Mouse (Mus musculus) liver, embryonic 14.5 days (tissue): ENCODE measurements at regions not wholly inside any gene's neighbourhood (a gene's known extent, or its start where the extent isn't known, plus 50 kb on each side); places are given as distances from the start of the nearest gene placed in this dataset.

ENCODE experiments used
- ATAC-seq: fragments of 200-750 bp; cut with Nextera tagmentation; 2 replicates; pipeline ENCODE4 v1.8.0; 2017; ENCODE audit warnings: moderate number of reproducible peaks, mild to moderate bottlenecking, moderate library complexity; ENCODE audit not compliant: insufficient read depth
- DNase-seq, 3 experiments: peaks; one replicate each; pipeline ENCODE4 v3.0.0-alpha.2; 2012 to 2013; ENCODE audit warnings: low read depth in 3 of 3, low spot score in 3 of 3
- H3K27ac ChIP-seq: fragments of 300-500 bp; sonication (generic); 2 replicates; pipeline ENCODE4 v1.5.1; 2014; ENCODE audit warnings: moderate library complexity, mild to moderate bottlenecking, control low read depth, inconsistent platforms
- H3K27me3 ChIP-seq: fragments of 300-500 bp; sonication (generic); 2 replicates; pipeline ENCODE4 v1.6.1; 2014; ENCODE audit warnings: mild to moderate bottlenecking, low read length, moderate library complexity; ENCODE audit not compliant: control insufficient read depth, insufficient read depth
- H3K36me3 ChIP-seq: fragments of 300-500 bp; sonication (generic); replicated peaks from 2 replicates; pipeline ENCODE4 v1.6.1; 2014; ENCODE audit warnings: low read depth; ENCODE audit not compliant: control insufficient read depth, insufficient read depth
- H3K4me1 ChIP-seq, 2 experiments: fragments of 200-500 bp in 1 of 2; fragments of 300-500 bp in 1 of 2; sonication (generic) in 1 of 2; replicated peaks; 2 replicates each; pipeline ENCODE4 v1.6.1; 2012 to 2014; ENCODE audit warnings: antibody characterized with exemption in 1 of 2, inconsistent platforms in 1 of 2, low read length in 1 of 2; ENCODE audit not compliant: control insufficient read depth in 2 of 2, insufficient read depth in 2 of 2
- H3K4me2 ChIP-seq: fragments of 300-500 bp; sonication (generic); 2 replicates; pipeline ENCODE4 v1.6.1; 2014; ENCODE audit warnings: low read depth, mild to moderate bottlenecking, control low read depth, moderate library complexity
- H3K4me3 ChIP-seq, 2 experiments: fragments of 200-500 bp in 1 of 2; fragments of 300-500 bp in 1 of 2; sonication (generic) in 1 of 2; 2 replicates each; pipeline ENCODE4 v1.5.1; 2012 to 2014; ENCODE audit warnings: low read depth in 2 of 2, low read length in 2 of 2, mild to moderate bottlenecking in 2 of 2, control low read depth in 1 of 2, inconsistent platforms in 1 of 2, moderate library complexity in 1 of 2; ENCODE audit not compliant: insufficient read depth in 1 of 2
- H3K9ac ChIP-seq: fragments of 300-500 bp; sonication (generic); replicated peaks from 2 replicates; pipeline ENCODE4 v1.6.1; 2014; ENCODE audit warnings: mild to moderate bottlenecking, control low read depth, moderate library complexity
- H3K9me3 ChIP-seq: fragments of 300-500 bp; sonication (generic); 2 replicates; pipeline ENCODE4 v1.6.1; 2016; ENCODE audit warnings: low read length, mixed read lengths; ENCODE audit not compliant: control insufficient read depth
- CTCF ChIP-seq: IDR thresholded peaks from 2 replicates; pipeline ENCODE4 v1.5.1; 2016; ENCODE audit warnings: antibody characterized with exemption, low read depth, control low read depth
- EP300 ChIP-seq: IDR thresholded peaks from 2 replicates; pipeline ENCODE4 v1.6.1; 2016; ENCODE audit warnings: antibody characterized with exemption, low read depth
- WGBS: fragments of 180-500 bp; shearing (Covaris S2); extraction: QIAGEN DNeasy Blood & Tissue Kit; methylation state at CpG from one replicate; pipeline ENCODE4 v1.1.7; 2014; ENCODE audit not compliant: insufficient replicate concordance; 5-methylcytosine and 5-hydroxymethylcytosine counted together

- DNase-seq, result no peak
- H3K4me3 ChIP-seq, result no peak overlapping the region
- ATAC-seq, result no peak
- H3K36me3 ChIP-seq, result no peaks in the 10 kb centered on the region
- H3K27me3 ChIP-seq, result no peaks in the 10 kb centered on the region
- no peak overlapping the region for H3K4me2 ChIP-seq
- no peaks in the 10 kb centered on the region for H3K9me3 ChIP-seq
- no peak overlapping the region for H3K9ac ChIP-seq
- peaks cover 0 to 20% of the 10 kb centered on the region in 2 experiments; a peak in 2 of 4 replicates for H3K4me1 ChIP-seq
- H3K27ac ChIP-seq, result no peak overlapping the region
- TF ChIP-seq CTCF (no peak), EP300 (no peak)
- WGBS, result 69% methylated on average over 6 of the region's 6 CpGs
These were observed 147.5 kb upstream of the Pik3r1 start for GRCm38 (mm10) chr13:101915542-101915941.

GRCm38 (mm10) chr13:101915948-101916594 lies 148.1 kb upstream of the Pik3r1 start:
- Histone ChIP-seq H3K9me3 (no peaks in the 10 kb centered on the region), H3K4me1 (peaks cover 0 to 20% of the 10 kb centered on the region in 2 experiments; a peak in 2 of 4 replicates), H3K4me2 (no peak overlapping the region), H3K36me3 (no peaks in the 10 kb centered on the region), H3K27me3 (no peaks in the 10 kb centered on the region), H3K4me3 (no peak overlapping the region), H3K27ac (no peak overlapping the region), H3K9ac (no peak overlapping the region)
- no peak for TF ChIP-seq EP300
- no peak for TF ChIP-seq CTCF
- DNase-seq (peak; percentile 9 to 38 (median 24)), ATAC-seq (peak; percentile 65)
- 45% methylated on average over 6 of the region's 6 CpGs for WGBS

GRCm38 (mm10) chr13:101916876-101917275 lies 148.9 kb upstream of the Pik3r1 start:
- Histone ChIP-seq H3K36me3 (no peaks in the 10 kb centered on the region), H3K4me2 (no peak overlapping the region), H3K9ac (no peak overlapping the region), H3K27ac (no peak overlapping the region), H3K4me3 (no peak overlapping the region), H3K9me3 (no peaks in the 10 kb centered on the region), H3K27me3 (no peaks in the 10 kb centered on the region), H3K4me1 (peaks cover 0 to 20% of the 10 kb centered on the region in 2 experiments; a peak in 2 of 4 replicates)
- ATAC-seq, result no peak
- no peak for TF ChIP-seq EP300
- TF ChIP-seq CTCF, result no peak
- WGBS, result 69% methylated on average over 5 of the region's 5 CpGs
- DNase-seq, result no peak

GRCm38 (mm10) chr13:101918185-101918584 lies 150.2 kb upstream of the Pik3r1 start:
- Histone ChIP-seq H3K27ac (no peak overlapping the region), H3K9me3 (no peaks in the 10 kb centered on the region), H3K9ac (no peak overlapping the region), H3K36me3 (no peaks in the 10 kb centered on the region), H3K4me2 (no peak overlapping the region), H3K27me3 (no peaks in the 10 kb centered on the region), H3K4me3 (no peak overlapping the region), H3K4me1 (peaks cover 0 to 20% of the 10 kb centered on the region in 2 experiments; a peak in 2 of 4 replicates)
- TF ChIP-seq CTCF, result no peak
- WGBS, result 64% methylated on average over 3 of the region's 3 CpGs
- ATAC-seq (no peak), DNase-seq (no peak)

- TF ChIP-seq EP300, result no peak
- no peak for TF ChIP-seq CTCF
- Histone ChIP-seq H3K27ac (no peak overlapping the region), H3K4me2 (no peak overlapping the region), H3K4me1 (peaks cover 0 to 16% of the 10 kb centered on the region in 2 experiments; a peak in 2 of 4 replicates), H3K4me3 (no peak overlapping the region), H3K9me3 (no peaks in the 10 kb centered on the region), H3K9ac (no peak overlapping the region), H3K27me3 (no peaks in the 10 kb centered on the region), H3K36me3 (no peaks in the 10 kb centered on the region)
- ATAC-seq (no peak), DNase-seq (no peak)
- WGBS, result 59% methylated on average over 5 of the region's 5 CpGs
These were observed 151.2 kb upstream of the Pik3r1 start for GRCm38 (mm10) chr13:101919266-101919665.
